ENCODE assay signal across 29 mouse cellular contexts in the genomic region with DNA sequence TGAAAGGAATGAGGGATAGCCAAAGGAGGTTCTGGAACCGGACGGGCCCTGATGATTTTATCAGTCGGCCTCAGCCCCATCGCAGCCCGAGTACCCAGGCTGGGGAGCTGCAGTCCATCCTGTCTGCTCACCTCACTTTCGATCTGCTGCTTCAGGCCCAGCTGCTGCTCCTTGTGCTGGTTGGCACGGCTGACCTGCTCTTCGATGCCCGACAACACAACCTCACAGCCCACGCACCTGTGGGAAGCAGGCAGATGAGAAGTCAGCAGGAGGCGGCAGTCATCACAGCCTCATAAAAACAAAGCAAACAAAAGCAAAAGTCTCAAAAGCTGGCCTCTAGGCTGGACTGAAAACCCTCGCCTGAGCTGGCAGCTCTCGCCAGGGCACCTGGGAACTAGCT. TPM values are rescaled to one million over a fixed set of nuclear protein-coding genes. Genes with fewer than 3 reads are reported as not detected.
"Had no signal": no experiment of that assay in that cellular context is flagged by ENCODE, and none has a peak within 500 bp of the region (broad histone marks: within the 10 kb centered on the region; RNA-seq: fewer than 3 reads in every experiment).

No protein-coding gene starts in this region.

- H3K4me3 ChIP-seq: embryonic facial prominence, embryonic 10.5 days; embryonic facial prominence, embryonic 12.5 days; embryonic facial prominence, embryonic 13.5 days; embryonic facial prominence, embryonic 15.5 days; erythroblast, embryonic 14.5 days; forebrain, embryonic 10.5 days; forebrain, embryonic 12.5 days; forebrain, embryonic 13.5 days; forebrain, embryonic 15.5 days; gastrocnemius, adult 2 months; heart, adult 2 months had no signal

- H3K27ac ChIP-seq: embryonic facial prominence, embryonic 10.5 days; embryonic facial prominence, embryonic 12.5 days; embryonic facial prominence, embryonic 13.5 days; embryonic facial prominence, embryonic 15.5 days; forebrain, embryonic 10.5 days; forebrain, embryonic 12.5 days; forebrain, embryonic 13.5 days; forebrain, embryonic 15.5 days; gastrocnemius, adult 2 months; heart, adult 2 months had no signal

- H3K9me3 ChIP-seq: embryonic facial prominence, embryonic 10.5 days; embryonic facial prominence, embryonic 12.5 days; embryonic facial prominence, embryonic 13.5 days; embryonic facial prominence, embryonic 15.5 days; forebrain, embryonic 10.5 days; forebrain, embryonic 12.5 days; forebrain, embryonic 13.5 days; forebrain, embryonic 15.5 days had no signal

- ATAC-seq: forebrain, embryonic 13.5 days; forebrain, embryonic 14.5 days; forebrain, embryonic 15.5 days; forebrain, embryonic 16.5 days; forebrain, postnatal 0 days had no signal

- DNase-seq: cerebellum, adult 8-10 months; cerebellum, adult 9-10 months; cerebellum, adult 9-11 months; cerebellum, postnatal 14 days; cerebellum, postnatal 25 days; cerebellum, postnatal 36 days; embryo, embryonic 11 days; forebrain, postnatal 0 days; gastrocnemius, adult 2 months; gastrocnemius, postnatal 10 days; gastrocnemius, postnatal 14 days; gastrocnemius, postnatal 25 days; gastrocnemius, postnatal 36 days; heart, adult 11 months; heart, adult 18-20 months; heart, adult 2 months had no signal

- H3K27me3 ChIP-seq: embryonic facial prominence, embryonic 12.5 days; embryonic facial prominence, embryonic 13.5 days; embryonic facial prominence, embryonic 15.5 days; forebrain, embryonic 12.5 days; forebrain, embryonic 13.5 days; forebrain, embryonic 15.5 days had no signal

RNA-seq across cellular contexts. Expression of gene Pianp, which starts 36.5 kb away (rescaled TPM):
- total RNA-seq: common myeloid progenitor, adult 5-6 weeks; gastrocnemius, postnatal 25 days; granulocyte monocyte progenitor cell, adult 5-6 weeks had no signal
- polyA plus RNA-seq: erythroblast, embryonic 14.5 days had no signal

RNA-seq across cellular contexts. Expression of gene Lag3, which starts 48.5 kb away (rescaled TPM):
- polyA plus RNA-seq: erythroblast, embryonic 14.5 days had no signal
